Mouse (Mus musculus) monocyte, adult 5-6 weeks (primary cell): ENCODE measurements at regions not wholly inside any gene's neighbourhood (a gene's known extent, or its start where the extent isn't known, plus 50 kb on each side); places are given as distances from the start of the nearest gene placed in this dataset.
A peak's percentile ranks its signal among the peaks of the same experiment; 100 is the strongest.

ENCODE experiments used
- ATAC-seq: fragments of 153-309, 156-312 bp; replicated peaks from 2 replicates; pipeline ENCODE4 v1.8.0; 2017; ENCODE audit warnings: mild to moderate bottlenecking; ENCODE audit not compliant: low TSS enrichment, insufficient number of reproducible peaks, severe bottlenecking, poor library complexity, low FRiP score

DNA sequence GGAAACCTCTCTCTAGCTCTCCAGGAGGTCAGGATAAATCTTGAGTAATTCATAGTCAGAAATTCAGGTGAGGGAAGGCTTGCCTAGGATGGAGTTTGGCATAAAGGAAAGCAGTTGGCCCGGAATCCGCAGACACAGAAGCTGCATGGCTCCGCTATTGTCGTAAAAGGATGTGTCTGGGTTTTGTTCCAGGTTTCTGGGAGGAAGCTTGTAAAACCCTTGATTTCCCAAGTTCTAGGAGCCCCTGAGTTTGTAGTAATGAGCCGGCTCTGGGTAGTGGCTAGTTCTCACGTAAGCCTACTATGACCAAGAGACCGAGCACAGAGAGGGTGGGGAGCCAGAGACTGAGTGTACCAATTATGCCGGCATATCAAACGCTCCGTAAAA is 52.7 kb upstream of the Gm21915 start:
- ATAC-seq = no peak

DNA sequence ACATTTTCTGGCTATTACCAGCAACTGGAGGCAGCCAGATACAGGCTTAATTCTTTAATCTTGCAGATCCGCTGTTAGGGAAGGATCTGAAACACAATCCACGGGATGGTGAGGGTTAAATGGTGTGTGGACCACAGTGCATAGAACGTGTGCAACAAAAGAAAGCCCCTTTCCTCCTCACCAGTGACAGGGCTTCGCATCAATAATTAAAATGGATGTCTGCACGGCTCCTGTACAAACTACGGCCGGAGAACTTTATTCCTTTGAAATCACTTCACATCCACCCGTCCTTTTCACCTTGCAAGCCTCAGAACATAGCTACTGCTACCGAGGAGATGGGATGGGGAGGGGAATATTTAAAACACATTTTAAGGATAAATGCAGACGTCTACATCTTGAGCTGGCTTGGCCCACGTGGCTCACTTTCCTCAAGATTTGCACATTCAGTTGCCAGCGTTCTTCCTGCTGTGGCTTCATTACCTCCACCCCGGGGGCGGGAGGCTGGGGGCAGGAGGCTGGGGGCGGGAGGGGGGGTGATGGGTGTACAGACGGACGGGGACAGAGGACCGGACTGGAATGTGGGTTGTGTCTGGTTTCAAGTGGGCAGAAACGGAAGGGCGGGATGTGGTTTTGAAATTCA is 53.3 kb upstream of the Gm21915 start:
- ATAC-seq = no peak

DNA sequence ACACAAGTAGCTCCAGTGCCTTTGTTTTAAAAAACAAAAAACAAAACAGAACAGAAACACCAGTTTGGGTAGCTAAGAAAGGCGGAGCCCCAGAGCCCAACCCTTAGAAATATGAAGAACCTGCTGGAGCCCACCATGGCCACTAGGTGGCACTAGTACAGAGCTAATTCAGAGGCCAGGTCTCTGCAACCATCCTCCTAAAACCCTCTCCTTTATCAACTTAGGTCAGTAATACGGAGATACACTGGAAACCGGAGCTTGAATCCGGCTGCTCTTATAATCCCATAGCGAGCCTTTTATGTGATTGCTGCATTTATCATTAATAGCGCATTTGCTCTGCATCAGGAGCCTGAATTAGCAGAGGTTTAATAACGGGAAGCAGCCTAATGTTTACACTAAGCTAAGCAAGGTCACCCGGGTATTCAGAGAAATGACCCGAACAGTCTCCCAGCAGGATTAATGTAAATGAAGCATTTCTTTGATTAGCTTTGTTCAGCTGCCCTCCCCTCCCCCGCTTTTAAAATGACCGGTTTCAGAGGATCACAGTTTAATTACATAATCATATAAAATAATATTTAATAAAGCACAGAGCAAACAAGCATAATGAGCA is 53.9 kb upstream of the Gm21915 start:
- peak; percentile 76; the same call in 1 of the 2 replicates for ATAC-seq

DNA sequence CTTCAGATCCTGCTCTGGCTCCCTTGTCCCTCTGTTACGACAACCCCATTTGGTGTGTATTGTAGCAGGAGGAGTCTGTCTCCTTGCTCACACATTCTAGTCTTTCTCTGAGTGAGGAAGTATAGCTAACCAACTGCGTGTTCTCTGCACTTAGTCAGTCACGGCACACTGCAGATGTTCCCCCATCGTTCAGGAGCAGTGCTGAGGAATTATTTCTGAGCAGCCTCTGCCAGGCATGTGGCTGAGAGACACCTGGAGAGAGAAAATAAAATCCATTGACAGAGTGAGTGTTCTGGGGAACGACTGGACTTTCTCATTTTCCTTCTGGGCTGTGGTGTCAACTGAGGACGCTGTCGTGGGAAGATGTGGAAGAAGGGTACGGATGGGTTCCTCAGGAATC is 54.5 kb upstream of the Gm21915 start:
- no peak for ATAC-seq

DNA sequence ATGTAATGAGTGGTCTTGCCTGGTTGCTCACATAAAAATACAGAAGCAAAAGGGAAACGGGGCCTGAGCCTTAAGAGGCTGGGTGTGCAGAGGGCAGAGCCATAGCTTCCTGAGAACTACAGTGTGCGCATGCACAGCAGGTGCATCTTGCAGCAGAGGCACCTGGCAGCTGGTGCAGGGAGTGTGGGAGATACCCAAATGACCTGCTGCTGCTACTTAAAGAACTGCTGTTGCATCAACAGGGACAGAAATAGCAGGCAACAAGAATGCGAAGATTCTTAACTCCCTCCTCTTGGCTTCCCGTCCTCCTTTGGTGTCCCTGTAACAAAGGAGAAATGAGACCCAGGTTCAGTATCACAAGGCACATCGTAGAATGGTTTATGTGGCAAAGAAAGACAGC is 56.3 kb upstream of the Gm21915 start:
- no peak for ATAC-seq

DNA sequence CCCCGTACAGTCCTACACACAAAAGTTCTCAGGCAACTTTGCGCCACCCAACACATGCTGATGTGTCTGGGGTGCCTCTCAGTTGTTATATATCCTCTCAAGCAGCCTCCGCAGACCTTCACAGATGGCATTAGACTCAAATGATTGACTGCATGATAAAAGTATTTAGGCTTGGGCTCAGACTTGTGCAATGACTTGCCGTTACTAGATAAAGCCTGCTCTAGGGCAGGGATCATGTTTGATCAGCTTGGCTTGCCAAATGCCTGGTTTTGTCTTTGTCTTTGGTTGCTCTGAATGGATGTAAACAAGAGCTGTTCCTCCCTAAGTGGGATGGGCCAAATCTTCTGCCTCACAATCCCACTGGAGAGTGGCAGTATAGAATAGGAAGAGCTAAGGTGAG is 57.2 kb upstream of the Gm21915 start:
- ATAC-seq = no peak

DNA sequence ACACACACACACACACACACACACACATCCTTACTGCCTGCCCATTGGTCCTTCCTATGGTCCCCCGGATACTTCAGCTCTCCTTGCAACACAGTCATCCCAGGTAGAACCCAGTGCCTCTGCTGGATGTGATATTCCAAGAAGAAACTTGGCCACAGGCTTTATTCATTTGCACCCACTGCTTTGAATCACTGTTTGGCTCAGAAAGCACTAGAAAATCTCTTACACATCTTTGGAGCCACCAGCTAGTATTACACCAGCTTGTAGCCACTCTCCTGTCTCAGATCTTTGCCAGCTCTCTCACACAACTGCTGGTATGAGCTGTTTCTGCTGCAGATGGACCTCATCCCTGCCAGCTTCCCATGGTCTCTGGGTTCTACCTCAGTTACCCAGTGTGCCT is 57.7 kb upstream of the Gm21915 start:
- ATAC-seq = no peak

DNA sequence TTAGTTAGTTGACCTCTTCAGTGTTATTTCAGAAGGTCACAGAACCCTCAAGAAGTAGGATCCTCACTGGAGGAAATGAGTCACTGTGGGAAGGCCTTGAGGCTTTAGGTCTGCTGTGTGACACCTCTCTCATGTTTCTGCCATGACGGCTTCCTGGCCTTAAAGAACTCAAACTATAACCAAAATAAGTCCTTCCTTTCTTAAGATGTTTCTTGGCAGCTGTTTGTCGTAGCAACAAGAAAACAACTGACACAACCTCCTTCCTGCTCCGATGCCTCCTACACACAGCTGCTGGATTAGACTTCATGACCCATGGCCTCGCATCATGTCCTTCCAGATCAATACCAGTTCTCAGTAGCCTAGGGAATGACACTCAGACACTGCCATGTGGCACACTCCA is 58.1 kb upstream of the Gm21915 start:
- ATAC-seq = no peak

DNA sequence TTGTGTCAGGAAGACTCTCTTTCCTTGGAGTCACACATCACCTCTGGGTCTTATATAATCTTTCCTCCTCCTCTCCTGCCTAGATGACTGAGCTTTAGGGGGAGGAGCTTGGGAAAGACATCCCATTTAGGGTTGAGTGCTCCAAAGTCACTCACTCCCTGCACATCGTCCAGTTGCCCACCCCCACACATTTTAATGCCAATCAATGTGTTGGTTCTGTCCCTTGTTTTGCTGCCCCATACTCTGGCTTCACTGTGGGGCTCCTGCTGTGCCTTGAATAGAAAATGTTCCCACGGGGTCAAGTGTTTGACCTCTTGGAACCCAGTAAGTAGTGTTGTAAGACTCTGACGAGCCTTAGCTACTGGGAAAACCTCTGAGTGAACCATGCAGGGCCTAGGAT is 58.8 kb upstream of the Gm21915 start:
- ATAC-seq = no peak

DNA sequence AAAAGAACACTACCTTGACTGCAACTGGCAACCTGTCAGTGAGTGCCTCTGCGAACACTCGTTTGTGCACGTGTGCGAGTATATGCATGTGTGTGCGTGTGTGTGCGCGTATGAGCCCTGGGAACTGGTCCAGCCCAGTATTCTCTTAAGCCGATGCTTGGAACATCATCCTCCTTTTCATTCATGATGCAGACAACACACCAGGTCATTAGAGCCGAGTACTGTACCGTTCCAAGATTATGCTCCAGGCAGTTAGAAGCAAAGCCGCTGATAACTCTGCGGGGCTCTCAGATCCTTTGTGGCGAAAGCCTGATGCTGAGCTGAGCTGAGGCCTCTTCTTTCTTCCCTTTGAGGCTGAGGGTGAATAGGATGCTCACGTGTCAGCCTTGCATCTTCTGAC is 61.8 kb upstream of the Gm21915 start:
- no peak for ATAC-seq

DNA sequence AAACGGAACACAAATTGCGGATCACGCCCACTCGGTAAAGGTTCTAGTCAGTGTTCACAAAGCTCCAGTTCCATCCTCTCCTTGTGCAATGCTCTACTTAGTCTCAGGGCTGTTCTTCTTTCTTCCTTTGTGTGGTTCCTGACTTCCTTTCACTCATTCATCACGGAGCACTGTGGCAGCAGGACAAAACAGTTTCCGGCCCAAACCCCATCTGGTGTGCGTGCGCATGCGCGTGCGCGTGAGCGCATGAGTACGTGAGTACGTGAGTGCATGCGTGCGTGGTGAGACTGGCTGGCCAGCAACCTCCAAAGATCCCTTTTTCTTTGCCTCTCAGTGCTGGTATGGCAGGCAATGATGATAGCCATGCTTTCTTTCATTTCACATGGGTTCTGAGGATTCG is 62.5 kb upstream of the Gm21915 start:
- ATAC-seq = 0 out of 2 replicates have a peak, but pooled peaks have one; percentile 47

DNA sequence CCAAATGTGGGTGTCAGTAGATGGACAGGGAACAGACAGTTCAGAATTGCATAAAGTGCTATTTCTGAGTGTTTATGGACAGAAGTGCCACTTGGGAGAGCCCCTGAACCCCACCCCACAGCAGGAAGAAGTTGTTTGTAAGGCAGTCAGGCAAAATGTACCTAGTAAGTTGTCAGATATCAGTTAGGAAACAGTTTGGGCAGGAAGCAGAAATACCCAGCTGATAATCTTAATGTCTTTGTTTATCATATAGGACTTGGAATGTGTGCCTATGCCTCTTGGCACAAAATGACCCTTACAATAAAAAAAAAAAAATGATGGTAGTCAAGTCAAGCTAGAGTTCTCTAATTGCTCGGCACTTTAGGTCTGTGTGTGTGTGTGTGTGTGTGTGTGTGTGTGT is 66.9 kb upstream of the Gm21915 start:
- no peak for ATAC-seq

DNA sequence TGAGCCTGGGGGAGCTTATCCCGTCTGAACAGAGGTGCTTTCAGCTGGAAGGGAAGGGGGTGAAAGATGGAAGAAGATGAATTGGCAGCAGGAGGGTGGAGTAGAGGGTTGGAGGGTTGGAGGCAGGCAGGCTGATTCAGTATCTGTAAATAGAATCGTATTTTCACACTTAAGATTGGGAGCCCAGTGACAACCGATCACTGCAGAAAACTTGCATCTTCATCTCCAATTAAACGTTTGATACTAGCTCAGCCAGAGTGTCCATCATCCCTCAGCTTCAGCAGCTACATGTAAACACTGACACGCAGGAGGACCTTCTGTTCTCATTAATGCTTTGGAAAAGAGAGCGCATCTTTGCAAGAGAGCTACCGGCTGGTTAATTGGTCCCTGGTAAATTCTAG is 67.2 kb upstream of the Gramd1b start:
- ATAC-seq = no peak

DNA sequence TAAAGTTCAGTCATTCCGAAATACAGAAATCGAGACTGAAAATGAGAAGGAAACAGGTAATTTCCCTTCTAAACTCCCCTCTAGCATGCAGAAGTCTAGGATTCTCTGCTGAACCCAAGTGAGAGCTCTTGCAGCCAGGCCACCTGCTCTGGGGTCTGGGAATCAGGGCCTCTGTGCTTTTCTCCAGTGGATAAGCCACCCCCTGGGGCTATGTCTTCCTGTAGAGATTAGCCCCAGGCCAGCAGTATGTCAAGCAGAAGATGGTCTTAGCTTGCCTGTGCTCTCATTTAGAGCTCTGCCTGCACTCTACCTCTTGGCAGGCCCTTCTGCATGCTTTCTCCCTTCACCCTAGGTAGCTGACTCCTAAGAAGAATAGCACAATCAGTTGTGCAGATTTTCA is 56.2 kb upstream of the Gramd1b start:
- ATAC-seq = no peak

DNA sequence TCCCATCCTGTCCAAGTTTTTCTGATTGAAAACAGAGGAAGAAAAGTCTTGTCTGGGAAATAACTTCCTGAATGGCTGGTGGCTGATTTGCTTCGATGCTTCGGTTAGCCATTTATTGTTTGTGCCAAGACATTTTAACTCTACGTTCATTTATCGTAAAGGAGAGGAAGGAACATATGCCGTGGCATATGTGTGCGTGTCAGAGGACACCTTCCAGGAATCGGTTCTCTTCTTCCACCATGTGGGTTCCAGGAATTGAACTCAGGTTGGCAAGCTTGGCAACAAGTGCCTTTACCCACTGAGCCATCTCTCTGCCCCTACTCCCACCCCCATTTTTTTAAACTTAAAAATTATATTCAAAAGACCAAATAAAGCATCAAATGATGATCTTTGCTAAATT is 55.4 kb upstream of the Gramd1b start:
- ATAC-seq = no peak

DNA sequence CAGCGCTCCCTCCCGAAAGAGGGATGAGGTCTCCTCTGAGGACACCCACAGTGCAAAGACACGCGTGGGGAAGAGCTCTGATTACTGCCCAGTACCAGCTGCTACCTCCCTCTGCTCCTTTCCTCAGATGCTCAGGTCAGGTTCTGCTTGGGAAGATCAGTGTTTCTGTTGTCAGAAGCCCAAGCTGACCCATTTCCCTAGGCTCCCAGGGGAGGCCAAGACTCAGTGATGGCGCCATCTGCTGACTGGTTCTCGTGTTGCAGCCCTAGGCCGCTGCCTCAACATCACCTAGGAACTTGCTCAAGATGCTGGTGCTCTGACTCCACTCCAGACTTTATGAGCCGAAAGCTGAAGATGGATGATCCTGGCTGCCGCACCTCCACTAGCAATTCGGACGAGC is 52.4 kb upstream of the Gramd1b start:
- ATAC-seq = peak; percentile 54

DNA sequence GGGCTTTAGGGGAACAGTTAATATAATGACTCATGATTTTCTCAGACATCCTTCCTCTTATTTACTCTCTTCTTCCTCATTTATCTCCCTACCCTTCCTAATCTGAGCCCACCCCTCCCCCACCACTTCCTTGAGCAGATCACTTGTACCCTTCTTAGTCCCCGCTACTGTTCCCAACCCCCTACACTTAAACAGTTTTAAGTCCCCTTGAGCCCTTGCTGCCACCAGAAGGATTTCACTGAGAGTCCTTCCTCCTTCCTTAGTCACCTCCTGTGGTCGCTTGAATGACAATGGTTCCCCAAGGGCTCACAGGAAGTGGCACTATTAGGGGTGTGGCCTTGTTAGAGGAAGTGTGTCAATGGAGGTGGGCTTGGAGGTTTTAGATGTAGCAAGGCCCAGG is 50.7 kb upstream of the Gramd1b start:
- ATAC-seq = peak; percentile 73
